Mouse (Mus musculus) liver, adult 2 months (tissue): ENCODE results near the gene Ldah.

ENCODE experiments used
- CTCF ChIP-seq: fragments of 200-500 bp; IDR thresholded peaks from 2 replicates; pipeline ENCODE4 v1.5.1; 2011; ENCODE audit warnings: low read depth, low read length, control low read depth
- POLR2A ChIP-seq: fragments of 200-500 bp; IDR thresholded peaks from 2 replicates; pipeline ENCODE4 v1.6.1; 2011; ENCODE audit warnings: low read length, control low read depth; ENCODE audit not compliant: insufficient read depth; ENCODE audit errors: extremely low read depth

- TF ChIP-seq POLR2A (no peak), CTCF (no peak)
Measured at GRCm38 (mm10) chr12:8327675-8328053, 119.8 kb downstream of the Ldah start.
